Mouse (Mus musculus): ENCODE results near the gene Cyp4f16. TPM values are rescaled to one million over a fixed set of nuclear protein-coding genes. Genes with fewer than 3 reads are reported as not detected.
"Not testable (repeated sequence)": the region's sequence is repeated elsewhere in the genome, so short reads cannot be mapped to it uniquely, and the experiment has no call there.

Gene Cyp4f16
- polyA plus RNA-seq, 1 experiment from 2014 or later: 20.9 TPM

DNA sequence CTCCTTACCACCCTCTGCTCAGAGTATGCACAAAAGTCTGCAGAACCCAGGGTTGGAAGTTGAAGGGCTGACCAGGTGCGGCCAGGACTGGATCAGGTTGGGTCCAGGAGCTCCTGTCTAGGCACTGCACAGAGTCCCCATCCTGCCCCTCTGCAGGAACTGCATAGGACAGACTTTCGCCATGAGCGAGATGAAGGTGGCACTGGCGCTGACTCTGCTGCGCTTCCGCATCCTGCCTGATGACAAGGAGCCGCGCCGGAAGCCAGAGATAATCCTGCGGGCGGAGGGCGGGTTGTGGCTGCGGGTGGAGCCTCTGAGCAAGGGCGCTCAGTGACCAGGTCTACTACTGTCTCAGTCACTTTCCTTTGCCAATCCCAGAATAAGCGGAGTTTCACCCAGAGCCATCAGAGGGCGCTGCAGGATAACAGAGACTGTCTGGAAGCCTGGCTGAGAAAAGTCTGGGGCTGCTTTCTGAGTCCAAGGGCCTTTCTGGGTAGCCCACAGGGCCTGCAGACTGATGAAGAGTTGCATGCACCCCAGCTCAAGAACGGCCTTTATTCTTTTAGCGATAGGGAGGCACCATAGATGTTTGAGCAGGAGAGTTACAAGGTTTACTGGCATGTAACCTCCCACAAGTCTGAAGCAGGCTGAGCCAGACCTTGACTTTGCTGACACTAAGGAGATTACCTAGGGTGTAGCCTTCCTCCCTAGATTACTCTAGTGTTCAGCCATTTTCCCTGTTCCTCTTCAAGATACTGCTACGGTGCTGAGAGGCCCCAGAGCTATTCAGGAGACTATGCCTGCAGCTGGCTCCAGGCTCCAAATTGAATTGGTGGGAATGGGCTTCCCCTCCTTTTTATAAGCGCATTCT lies 14.8 kb downstream of the Cyp4f16 start:
- CTCF ChIA-PET: interaction anchor here (0.6 kb wide), 1 partner anchor 156 kb away, joined by 4 read pairs; no protein-coding TSS in a partner anchor
- no peak for TF ChIP-seq CTCF (IDR thresholded peaks at IDR 0.05)
- ATAC-seq (peak; percentile 35), DNase-seq (ENCODE audit: low read depth, low spot score) (no peak)
- in situ Hi-C loops (cut with MboI; ENCODE audit: low pct_unique_long_range_greater_than_20kb): no loop called here
- no peaks in the 10 kb centered on the region for H3K27me3 ChIP-seq
- POLR2A ChIA-PET: no interaction called here

DNA sequence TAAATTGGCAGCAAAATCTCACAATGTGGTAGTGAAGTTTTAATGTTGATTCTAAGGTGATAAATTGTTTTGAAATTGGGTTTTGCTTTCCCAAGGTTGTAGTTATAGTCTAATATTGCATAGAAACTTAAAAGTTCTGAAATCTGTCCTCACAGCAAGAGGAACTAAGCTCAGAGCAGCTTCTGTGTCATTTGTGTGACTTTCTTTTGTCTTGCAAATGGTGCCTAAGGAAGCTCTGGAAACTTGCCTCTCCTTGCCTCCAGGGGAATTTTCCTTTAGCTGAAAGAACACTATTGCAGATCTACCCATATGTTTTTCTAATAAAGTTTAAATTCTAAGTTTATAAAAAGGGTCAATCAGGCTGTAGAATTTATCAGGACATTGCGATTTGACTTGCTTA lies 16.7 kb downstream of the Cyp4f16 start:
- POLR2A ChIA-PET; CTCF ChIA-PET; ATAC-seq; H3K27me3 ChIP-seq; in situ Hi-C loops (cut with MboI; ENCODE audit: low pct_unique_long_range_greater_than_20kb); DNase-seq (ENCODE audit: low read depth, low spot score): not testable (repeated sequence)

DNA sequence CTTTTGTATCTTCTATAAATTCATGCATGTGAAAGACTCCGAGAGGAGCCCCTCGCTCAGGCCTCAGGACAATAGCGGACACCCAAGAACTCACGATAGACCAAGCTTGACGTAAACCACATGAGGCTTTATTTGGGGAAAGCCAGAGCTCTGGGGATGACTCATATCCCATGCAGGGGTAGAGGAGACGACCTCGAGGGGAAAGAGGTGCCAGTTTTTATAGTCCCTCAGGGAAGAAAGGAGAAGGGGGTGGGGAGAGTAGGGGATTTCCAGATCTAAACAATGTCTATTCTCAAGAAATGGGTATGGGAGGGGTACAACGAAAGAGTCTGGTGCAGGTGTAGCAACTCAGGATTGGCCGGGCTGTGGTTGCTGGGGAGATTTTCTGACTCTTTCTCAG lies 18.0 kb downstream of the Cyp4f16 start:
- H3K27me3 ChIP-seq; CTCF ChIA-PET; in situ Hi-C loops (cut with MboI; ENCODE audit: low pct_unique_long_range_greater_than_20kb); ATAC-seq; POLR2A ChIA-PET; DNase-seq (ENCODE audit: low read depth, low spot score): not testable (repeated sequence)

DNA sequence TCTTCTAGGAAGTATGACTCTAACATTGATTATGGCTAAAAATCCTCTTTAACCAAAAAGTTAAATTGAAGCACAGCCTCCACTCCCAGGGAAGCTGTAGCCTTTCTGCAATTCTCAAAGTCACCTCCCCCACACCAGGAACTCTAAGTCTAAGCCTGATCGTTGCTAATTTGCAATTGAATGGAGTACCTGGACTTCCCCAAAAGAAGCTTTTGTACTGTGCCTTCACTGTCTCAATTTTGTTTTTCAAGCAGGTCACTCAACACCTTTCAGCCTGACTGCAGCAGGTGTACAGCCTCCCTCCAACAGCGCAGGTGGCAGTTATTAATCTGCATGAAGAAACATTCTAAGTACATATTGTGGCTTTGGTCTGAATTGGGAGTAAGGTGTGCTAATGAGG lies 26.9 kb downstream of the Cyp4f16 start:
- POLR2A ChIA-PET; CTCF ChIA-PET; DNase-seq (ENCODE audit: low read depth, low spot score); H3K27me3 ChIP-seq; in situ Hi-C loops (cut with MboI; ENCODE audit: low pct_unique_long_range_greater_than_20kb); ATAC-seq: not testable (repeated sequence)

DNA sequence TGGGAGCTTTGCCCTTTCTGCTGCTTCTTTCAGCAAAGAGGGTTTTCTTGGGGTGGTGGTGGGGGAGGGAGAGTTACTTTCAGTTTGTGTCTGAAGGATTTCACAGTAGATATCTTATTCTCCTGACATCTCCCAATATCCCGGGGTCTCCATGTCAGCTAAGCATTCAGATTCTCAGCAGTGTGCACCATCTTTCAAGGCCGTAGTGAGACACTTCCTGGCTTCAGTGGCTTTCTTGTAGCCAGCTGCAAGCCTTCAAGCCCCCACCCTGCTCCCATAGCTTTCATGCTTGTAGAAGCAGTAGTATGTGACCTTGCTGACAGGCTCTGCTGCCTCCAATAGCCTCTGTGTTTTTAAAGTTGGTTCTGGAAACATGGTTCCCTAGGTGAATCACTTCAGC lies 36.9 kb downstream of the Cyp4f16 start:
- in situ Hi-C loops (cut with MboI; ENCODE audit: low pct_unique_long_range_greater_than_20kb); ATAC-seq; CTCF ChIA-PET; DNase-seq (ENCODE audit: low read depth, low spot score); POLR2A ChIA-PET: not testable (repeated sequence)
- H3K27me3 ChIP-seq: peaks cover 19% of the 10 kb centered on the region

DNA sequence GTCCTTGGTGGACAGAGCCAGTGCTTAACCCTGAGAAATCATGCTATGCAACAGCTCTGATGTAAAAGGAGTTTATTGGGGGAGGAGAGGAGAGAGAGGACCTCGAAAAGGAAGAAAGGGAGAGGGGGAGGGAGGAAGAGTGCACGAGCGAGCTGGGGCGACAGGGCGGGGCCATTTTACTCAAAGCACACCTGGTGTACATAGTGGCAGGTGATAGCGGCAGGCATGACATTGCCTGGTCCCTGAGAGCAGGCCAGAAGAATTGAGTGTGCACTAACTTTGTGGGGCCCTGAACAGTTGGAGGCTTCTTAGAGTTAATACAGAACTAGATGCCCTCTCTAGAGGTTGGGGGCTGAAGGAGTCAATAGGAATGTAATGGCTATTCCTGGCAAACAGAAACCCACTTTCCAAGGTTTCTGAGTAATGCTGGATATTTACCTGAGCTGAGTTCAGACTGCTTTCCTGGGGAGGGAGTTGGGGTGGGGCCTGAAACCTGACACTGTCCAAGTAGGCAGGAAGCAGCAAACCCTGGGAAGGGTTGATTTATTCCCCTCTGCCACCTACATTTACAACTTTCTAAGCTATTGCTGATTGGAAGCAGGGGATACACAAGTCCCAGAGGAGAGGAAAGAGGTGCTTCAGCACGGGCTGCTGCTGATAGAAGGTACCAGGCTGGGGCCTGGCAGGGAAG lies 41.3 kb downstream of the Cyp4f16 start:
- CTCF ChIA-PET: no interaction called here
- peaks cover 19% of the 10 kb centered on the region for H3K27me3 ChIP-seq
- DNase-seq (ENCODE audit: low read depth, low spot score) (no peak), ATAC-seq (no peak)
- in situ Hi-C loops (cut with MboI; ENCODE audit: low pct_unique_long_range_greater_than_20kb): no loop called here
- POLR2A ChIA-PET: no interaction called here
- TF ChIP-seq CTCF (IDR thresholded peaks at IDR 0.05): no peak

DNA sequence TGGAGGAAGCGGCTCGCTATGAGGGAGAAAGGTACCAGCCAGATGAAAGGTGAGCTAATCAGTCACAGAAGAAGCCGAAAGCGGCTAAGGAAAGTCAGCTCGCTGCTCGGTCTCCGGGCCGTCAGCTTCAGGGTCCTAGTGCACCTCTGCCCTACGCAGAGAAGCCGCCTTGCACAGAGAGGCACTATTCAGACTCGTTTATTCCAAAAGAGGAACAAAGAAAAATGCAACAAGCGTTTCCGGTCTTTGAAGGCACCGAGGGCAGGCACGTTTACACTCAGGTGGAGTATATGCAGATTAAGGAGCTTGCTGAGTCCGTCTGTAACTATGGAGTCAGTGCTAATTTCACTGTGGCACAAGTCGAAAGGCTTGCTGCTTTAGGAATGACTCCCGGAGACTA lies 60.1 kb downstream of the Cyp4f16 start:
- ChIA-PET POLR2A (no interaction called here), CTCF (no interaction called here)
- no peak for DNase-seq (ENCODE audit: low read depth, low spot score)
- no peak for ATAC-seq
- H3K27me3 ChIP-seq: peaks cover 8% of the 10 kb centered on the region
- in situ Hi-C loops (cut with MboI; ENCODE audit: low pct_unique_long_range_greater_than_20kb): no loop called here
- no peak for TF ChIP-seq CTCF (IDR thresholded peaks at IDR 0.05)

Other genes with a start within 250 kb of the Cyp4f16 start
- 101 TPM for gene Akap8, start 215.3 kb upstream of the Cyp4f16 start, polyA plus RNA-seq (2021)
- 93.1 TPM for gene Akap8l, start 186.0 kb upstream of the Cyp4f16 start, polyA plus RNA-seq (2021)
- gene Wiz, start 147.1 kb upstream of the Cyp4f16 start, polyA plus RNA-seq (2021): 56.5 TPM
- gene Rasal3, start 133.0 kb upstream of the Cyp4f16 start, polyA plus RNA-seq (2021): not detected
- not detected for gene Pglyrp2, start 112.4 kb upstream of the Cyp4f16 start, polyA plus RNA-seq (2021)
- gene Cyp4f39, start 83.8 kb upstream of the Cyp4f16 start, polyA plus RNA-seq (2021): not detected
- 0.30 TPM for gene Cyp4f17, start 30.5 kb upstream of the Cyp4f16 start, polyA plus RNA-seq (2021)
- gene Cyp4f37, start 84.8 kb downstream of the Cyp4f16 start, polyA plus RNA-seq (2021): 1.6 TPM
- not detected for gene Cyp4f40, start 122.3 kb downstream of the Cyp4f16 start, polyA plus RNA-seq (2021)
- gene Cyp4f15, start 149.1 kb downstream of the Cyp4f16 start, polyA plus RNA-seq (2021): not detected

Data from Patski (cell line).